Mouse (Mus musculus) midbrain, embryonic 15.5 days (tissue): ENCODE measurements around the gene Tmprss11a. TPM values are rescaled to one million over a fixed set of nuclear protein-coding genes. Genes with fewer than 3 reads are reported as not detected.

Experiments used
- ATAC-seq: fragments of 200-750 bp; cut with Nextera tagmentation; replicated peaks from 2 replicates; pipeline ENCODE4 v1.8.0; 2017; ENCODE audit warnings: moderate TSS enrichment
- H3K27ac ChIP-seq: fragments of 300-500 bp; sonication (generic); 2 replicates; pipeline ENCODE4 v1.5.1; 2015; ENCODE audit warnings: mild to moderate bottlenecking, inconsistent platforms
- H3K27me3 ChIP-seq: fragments of 300-500 bp; sonication (generic); replicated peaks from 2 replicates; pipeline ENCODE4 v1.6.1; 2015; ENCODE audit warnings: inconsistent platforms
- H3K36me3 ChIP-seq: fragments of 300-500 bp; sonication (generic); replicated peaks from 2 replicates; pipeline ENCODE4 v1.6.1; 2015; ENCODE audit warnings: inconsistent platforms
- H3K4me1 ChIP-seq: fragments of 300-500 bp; sonication (generic); 2 replicates; pipeline ENCODE4 v1.6.1; 2015; ENCODE audit warnings: inconsistent platforms
- H3K4me2 ChIP-seq: fragments of 300-500 bp; sonication (generic); 2 replicates; pipeline ENCODE4 v1.6.1; 2015; ENCODE audit warnings: inconsistent platforms, mild to moderate bottlenecking, moderate library complexity
- H3K4me3 ChIP-seq: fragments of 300-500 bp; sonication (generic); 2 replicates; pipeline ENCODE4 v1.5.1; 2015; ENCODE audit warnings: mild to moderate bottlenecking, inconsistent platforms
- H3K9ac ChIP-seq: fragments of 300-500 bp; sonication (generic); 2 replicates; pipeline ENCODE4 v1.6.1; 2015; ENCODE audit warnings: mild to moderate bottlenecking, inconsistent platforms
- H3K9me3 ChIP-seq: fragments of 300-500 bp; sonication (generic); 2 replicates; pipeline ENCODE4 v1.6.1; 2016; ENCODE audit warnings: inconsistent platforms
- WGBS: fragments of 180-500 bp; shearing (Covaris S2); methylation state at CpG from one replicate; pipeline ENCODE4 v1.1.7; 2015; ENCODE audit warnings: mixed read lengths; 5-methylcytosine and 5-hydroxymethylcytosine counted together
- polyA plus RNA-seq: library from polyadenylated mRNA; unstranded; fragments of >200 nt; fragmentation: Nextera tagmentation; extraction: Ambion mirVana; gene quantifications from 2 replicates; pipeline ENCODE4 v1.2.1, GENCODE M21; 2015

Gene Tmprss11a
- polyA plus RNA-seq, 1 experiment from 2014 or later: not detected

GRCm38 (mm10) chr5:86414280-86414679, 54.5 kb downstream of the Tmprss11a start:
- Histone ChIP-seq H3K4me1 (no peaks in the 10 kb centered on the region), H3K9ac (no peak overlapping the region), H3K4me2 (no peak overlapping the region), H3K36me3 (no peaks in the 10 kb centered on the region), H3K27me3 (no peaks in the 10 kb centered on the region), H3K4me3 (no peak overlapping the region), H3K9me3 (no peaks in the 10 kb centered on the region), H3K27ac (no peak overlapping the region)
- 86% methylated on average over 7 of the region's 7 CpGs for WGBS
- no peak for ATAC-seq

GRCm38 (mm10) chr5:86410815-86411214, 58.0 kb downstream of the Tmprss11a start:
- Histone ChIP-seq H3K27ac (no peak overlapping the region), H3K4me1 (no peaks in the 10 kb centered on the region), H3K27me3 (no peaks in the 10 kb centered on the region), H3K9me3 (no peaks in the 10 kb centered on the region), H3K36me3 (no peaks in the 10 kb centered on the region), H3K9ac (no peak overlapping the region), H3K4me3 (no peak overlapping the region), H3K4me2 (no peak overlapping the region)
- ATAC-seq: no peak
- WGBS: 29% methylated on average over 3 of the region's 3 CpGs

- Histone ChIP-seq H3K27me3 (no peaks in the 10 kb centered on the region), H3K27ac (no peak overlapping the region), H3K4me2 (no peak overlapping the region), H3K4me1 (no peaks in the 10 kb centered on the region), H3K9ac (no peak overlapping the region), H3K4me3 (no peak overlapping the region), H3K9me3 (no peaks in the 10 kb centered on the region), H3K36me3 (no peaks in the 10 kb centered on the region)
- no peak for ATAC-seq
- 89% methylated on average over 2 of the region's 2 CpGs for WGBS
Observed at GRCm38 (mm10) chr5:86407941-86408340, 60.8 kb downstream of the Tmprss11a start.

- Histone ChIP-seq H3K4me2 (no peak overlapping the region), H3K4me3 (no peak overlapping the region), H3K9ac (no peak overlapping the region), H3K9me3 (no peaks in the 10 kb centered on the region), H3K27ac (no peak overlapping the region), H3K4me1 (no peaks in the 10 kb centered on the region), H3K36me3 (no peaks in the 10 kb centered on the region), H3K27me3 (no peaks in the 10 kb centered on the region)
- whole genome bisulfite sequencing: 90% methylated on average over 3 of the region's 3 CpGs
- ATAC-seq: no peak
Observed at GRCm38 (mm10) chr5:86407191-86407590, 61.6 kb downstream of the Tmprss11a start.

GRCm38 (mm10) chr5:86373320-86373719, 95.5 kb downstream of the Tmprss11a start, which contains the start of gene Tmprss11d:
Gene Tmprss11d (minus strand): TSS chr5:86373420.
- Histone ChIP-seq H3K9ac (no peak within 1 kb of the TSS), H3K27me3 (no peaks in the 10 kb centered on the region), H3K9me3 (no peaks in the 10 kb centered on the region), H3K4me3 (no peak within 1 kb of the TSS), H3K4me1 (no peaks in the 10 kb centered on the region), H3K4me2 (no peak within 1 kb of the TSS), H3K36me3 (no peaks in the 10 kb centered on the region), H3K27ac (no peak within 1 kb of the TSS)
- ATAC-seq: no peak
- WGBS: 65% methylated on average over 3 of the region's 3 CpGs

Other genes starting within 250 kb of the Tmprss11a start
- not detected in 2 replicates for gene Tmprss11c, start 179.7 kb downstream of the Tmprss11a start, polyA plus RNA-seq
- 0.08 TPM in 1 of 2 replicates, not detected in the other for gene Tmprss11d, start 95.6 kb downstream of the Tmprss11a start, polyA plus RNA-seq
- not detected in 2 replicates for gene Tmprss11g, start 49.6 kb upstream of the Tmprss11a start, polyA plus RNA-seq
- gene Tmprss11f, start 163.4 kb upstream of the Tmprss11a start, polyA plus RNA-seq: not detected in 2 replicates
- not detected in 2 replicates for gene Tmprss11b, start 207.4 kb upstream of the Tmprss11a start, polyA plus RNA-seq